Mouse (Mus musculus) layer of hippocampus, adult 18-20 months (tissue): Measurements from ENCODE around the gene Gm13279. TPM values are rescaled to one million over a fixed set of nuclear protein-coding genes. Genes with fewer than 3 reads are reported as not detected.
A peak's percentile ranks its signal among the peaks of the same experiment; 100 is the strongest.
"Not testable (repeated sequence)": the region's sequence is repeated elsewhere in the genome, so short reads cannot be mapped to it uniquely, and the experiment has no call there.

Experiments used
- DNase-seq, 2 experiments: peaks; one replicate each; pipeline ENCODE4 v3.0.0; 2022; ENCODE audit warnings: low spot score in 2 of 2
- total RNA-seq, 2 experiments: library from RNA; stranded (reverse); gene quantifications; 2 replicates each; pipeline ENCODE4 v1.2.3; 2021

Gm13279 gene
- total RNA-seq, 2 experiments from 2014 or later, result not detected

DNA sequence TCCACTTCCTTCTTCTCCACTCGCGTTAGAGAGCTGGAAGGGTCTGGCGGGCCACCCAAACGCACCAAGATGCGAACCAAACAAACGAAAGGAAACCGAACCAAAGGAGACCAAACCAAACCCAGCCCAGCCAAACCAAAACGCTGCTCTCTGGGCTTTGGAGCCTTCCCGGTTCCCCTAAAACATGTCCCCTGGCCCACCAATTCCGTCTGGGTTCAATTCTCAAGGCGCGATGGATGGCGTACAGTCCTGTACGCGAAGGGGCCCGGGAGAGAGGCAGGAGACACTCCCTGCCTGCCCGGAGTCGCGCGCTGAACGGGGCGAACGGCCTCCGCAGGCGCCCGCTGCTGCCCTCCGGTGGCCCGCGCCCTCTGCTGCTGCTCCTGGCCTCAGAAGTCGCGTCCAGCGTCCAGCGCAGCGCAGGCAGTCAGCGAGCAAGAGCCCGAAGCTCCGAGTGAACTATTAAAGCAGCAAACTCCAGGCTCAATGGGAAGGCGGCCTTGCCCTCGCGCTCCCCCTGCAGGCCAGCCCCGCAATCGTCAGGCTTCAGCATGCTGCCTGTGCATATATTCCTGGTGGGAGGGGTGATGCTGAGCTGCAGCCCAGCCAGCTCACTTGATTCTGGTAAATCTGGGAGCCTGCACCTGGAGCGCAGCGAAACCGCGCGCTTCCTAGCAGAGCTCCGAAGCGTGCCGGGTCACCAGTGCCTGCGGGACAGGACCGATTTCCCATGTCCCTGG is 3.1 kb upstream of the Gm13279 start, which contains the start of gene Gm13275:
Gm13275 (plus strand) TSS at position 552 of the 740 bp plus-strand sequence.
- peak; percentile 52 to 63 for DNase-seq

DNA sequence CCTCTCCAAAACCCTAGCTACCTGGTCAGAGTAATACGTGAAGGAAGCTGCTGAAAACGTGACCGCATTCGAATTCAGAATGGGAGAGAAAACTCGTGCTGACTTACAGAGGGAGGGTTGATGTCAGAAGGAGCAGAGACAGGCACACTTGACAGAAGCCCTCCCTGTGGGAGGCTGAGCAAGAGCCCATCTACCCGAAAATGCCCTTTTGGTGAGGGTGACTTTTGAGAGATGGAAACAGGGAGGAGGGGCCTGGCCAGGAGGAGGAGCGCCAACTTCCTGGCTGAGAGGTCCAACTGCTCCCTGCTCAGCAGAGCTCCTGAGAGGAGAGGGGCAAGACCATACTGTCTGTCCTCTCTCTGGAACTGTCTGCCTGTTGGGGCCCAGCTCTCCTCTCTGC is 2.2 kb downstream of the Gm13279 start, which contains the start of gene Gm13285:
Gm13285 (plus strand) TSS at position 301 of the 400 bp plus-strand sequence.
- not testable (repeated sequence) for DNase-seq

- not testable (repeated sequence) for DNase-seq
Observed at GRCm38 (mm10) chr4:88802954-88803353, 5.8 kb downstream of the Gm13279 start, which contains the start of gene Gm13287. Gene Gm13287 (plus strand): TSS chr4:88803254.

GRCm38 (mm10) chr4:88805231-88805630 is 8.0 kb downstream of the Gm13279 start, which contains the start of gene Gm13288:
Gene Gm13288 (plus strand): TSS chr4:88805531.
- not testable (repeated sequence) for DNase-seq

DNA sequence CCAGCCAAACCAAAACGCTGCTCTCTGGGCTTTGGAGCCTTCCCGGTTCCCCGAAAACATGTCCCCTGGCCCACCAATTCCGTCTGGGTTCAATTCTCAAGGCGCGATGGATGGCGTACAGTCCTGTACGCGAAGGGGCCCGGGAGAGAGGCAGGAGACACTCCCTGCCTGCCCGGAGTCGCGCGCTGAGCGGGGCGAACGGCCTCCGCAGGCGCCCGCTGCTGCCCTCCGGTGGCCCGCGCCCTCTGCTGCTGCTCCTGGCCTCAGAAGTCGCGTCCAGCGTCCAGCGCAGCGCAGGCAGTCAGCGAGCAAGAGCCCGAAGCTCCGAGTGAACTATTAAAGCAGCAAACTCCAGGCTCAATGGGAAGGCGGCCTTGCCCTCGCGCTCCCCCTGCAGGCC is 8.6 kb downstream of the Gm13279 start:
- not testable (repeated sequence) for DNase-seq

GRCm38 (mm10) chr4:88815928-88816327 is 18.7 kb downstream of the Gm13279 start, which contains the start of gene Ifna7:
Gene Ifna7 (plus strand): TSS chr4:88816228.
- DNase-seq, result no peak

DNA sequence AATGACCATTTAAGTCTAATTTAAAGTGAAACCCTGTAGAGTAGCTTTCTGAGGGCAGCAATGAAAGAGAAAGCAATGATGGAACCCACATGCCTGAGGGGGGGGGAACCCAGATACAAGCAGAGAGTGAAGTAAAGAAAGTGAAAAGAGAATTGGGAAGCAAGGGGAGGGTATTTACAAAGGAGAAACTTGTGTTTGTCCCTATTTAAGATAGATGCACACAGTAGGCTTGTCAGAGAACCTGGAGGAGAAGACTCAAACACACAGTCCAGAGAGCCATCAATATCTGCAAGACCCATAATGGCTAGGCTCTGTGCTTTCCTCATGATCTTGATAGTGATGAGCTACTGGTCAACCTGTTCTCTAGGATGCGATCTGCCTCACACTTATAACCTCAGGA is 22.5 kb downstream of the Gm13279 start, which contains the start of gene Ifna11:
Ifna11 (plus strand) TSS at position 301 of the 400 bp plus-strand sequence.
- no peak for DNase-seq

DNA sequence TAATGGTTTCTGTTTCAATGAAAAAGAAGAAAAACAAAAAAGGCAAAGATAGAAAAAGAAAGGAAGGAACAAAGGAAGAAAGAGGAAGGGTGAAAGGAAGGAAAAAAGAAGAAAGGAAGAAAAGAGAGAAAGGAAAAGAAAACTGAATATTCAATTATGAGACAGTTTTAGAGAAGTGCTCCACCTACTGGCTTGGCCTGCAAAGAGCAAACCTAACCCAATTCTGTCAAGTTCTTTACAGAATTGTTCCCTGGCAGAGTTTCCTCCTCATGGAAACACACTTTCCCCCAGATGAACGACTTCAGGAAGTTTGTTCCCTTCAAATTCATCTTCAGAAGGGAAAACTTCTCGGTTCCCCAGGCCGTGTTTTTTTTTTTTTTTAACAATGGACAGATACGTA is 25.8 kb downstream of the Gm13279 start:
- DNase-seq, result peak in 1 of 2 experiments; percentile 14

GRCm38 (mm10) chr4:88827116-88827515 is 29.9 kb downstream of the Gm13279 start, which contains the start of gene Ifna6:
Gene Ifna6 (plus strand): TSS chr4:88827416.
- DNase-seq, result not testable (repeated sequence)

GRCm38 (mm10) chr4:88830523-88830922 is 33.3 kb downstream of the Gm13279 start:
- peak in 1 of 2 experiments; percentile 48 for DNase-seq

- not testable (repeated sequence) for DNase-seq
Observed at GRCm38 (mm10) chr4:88835225-88835624, 38.0 kb downstream of the Gm13279 start, which contains the start of gene Ifna5. Gene Ifna5 (plus strand): TSS chr4:88835525.

- DNase-seq, result peak in 1 of 2 experiments; percentile 5
Observed at GRCm38 (mm10) chr4:88838828-88839227, 41.6 kb downstream of the Gm13279 start.

- DNase-seq, result no peak
Observed at GRCm38 (mm10) chr4:88840058-88840457, 42.9 kb downstream of the Gm13279 start.

- no peak for DNase-seq
Observed at GRCm38 (mm10) chr4:88841438-88841911, 44.3 kb downstream of the Gm13279 start, which contains the start of gene Ifna4. Gene Ifna4 (plus strand): TSS chr4:88841861.

- no peak for DNase-seq
Observed at GRCm38 (mm10) chr4:88845334-88845733, 48.1 kb downstream of the Gm13279 start.

Other genes starting within 250 kb of the Gm13279 start
- gene Ifna15, start 239.2 kb upstream of the Gm13279 start, total RNA-seq, result not detected
- gene Ifna14, start 225.6 kb upstream of the Gm13279 start, total RNA-seq, result not detected
- gene Ifna9, start 205.0 kb upstream of the Gm13279 start, total RNA-seq, result not detected
- gene Ifna12, start 194.0 kb upstream of the Gm13279 start, total RNA-seq, result not detected
- not detected for gene C87499, start 163.0 kb upstream of the Gm13279 start, total RNA-seq
- gene Ifna13, start 152.9 kb upstream of the Gm13279 start, total RNA-seq, result not detected
- gene Ifna16, start 120.5 kb upstream of the Gm13279 start, total RNA-seq, result not detected
- gene Ifna2, start 113.5 kb upstream of the Gm13279 start, total RNA-seq, result not detected
- not detected for gene Ifnab, start 106.0 kb upstream of the Gm13279 start, total RNA-seq
- 1 to 10 TPM; 1.1 to 1.6 TPM for gene Gm26566, start 75.6 kb upstream of the Gm13279 start, total RNA-seq
- 100 to 1,000 TPM; 103 to 111 TPM for gene Klhl9, start 74.9 kb upstream of the Gm13279 start, total RNA-seq
- not detected for gene Gm13271, start 42.5 kb upstream of the Gm13279 start, total RNA-seq
- gene Gm13283, start 37.3 kb upstream of the Gm13279 start, total RNA-seq, result not detected
- gene Gm13290, start 23.6 kb upstream of the Gm13279 start, total RNA-seq, result not detected
- not detected for gene Gm13289, start 20.5 kb upstream of the Gm13279 start, total RNA-seq
- gene Gm13272, start 17.5 kb upstream of the Gm13279 start, total RNA-seq, result not detected
- gene Ifnz, start 15.3 kb upstream of the Gm13279 start, total RNA-seq, result not detected
- not detected for gene Gm13276, start 11.7 kb upstream of the Gm13279 start, total RNA-seq
- gene Gm13277, start 8.8 kb upstream of the Gm13279 start, total RNA-seq, result not detected
- not detected for gene Gm13278, start 5.8 kb upstream of the Gm13279 start, total RNA-seq
- gene Gm13275, start 2.9 kb upstream of the Gm13279 start, total RNA-seq, result not detected
- not detected for gene Gm13285, start 2.3 kb downstream of the Gm13279 start, total RNA-seq
- gene Gm13287, start 5.9 kb downstream of the Gm13279 start, total RNA-seq, result not detected
- gene Gm13288, start 8.1 kb downstream of the Gm13279 start, total RNA-seq, result not detected
- not detected for gene Ifna7, start 18.8 kb downstream of the Gm13279 start, total RNA-seq
- gene Ifna11, start 22.6 kb downstream of the Gm13279 start, total RNA-seq, result not detected
- not detected for gene Ifna6, start 30.0 kb downstream of the Gm13279 start, total RNA-seq
- gene Ifna5, start 38.1 kb downstream of the Gm13279 start, total RNA-seq, result not detected
- not detected for gene Ifna4, start 44.5 kb downstream of the Gm13279 start, total RNA-seq
- not detected for gene Ifna1, start 52.7 kb downstream of the Gm13279 start, total RNA-seq
- gene Ifne, start 82.8 kb downstream of the Gm13279 start, total RNA-seq, result not detected